Comparison of ENCODE assay signal across 11 mouse cellular contexts in the genomic region with DNA sequence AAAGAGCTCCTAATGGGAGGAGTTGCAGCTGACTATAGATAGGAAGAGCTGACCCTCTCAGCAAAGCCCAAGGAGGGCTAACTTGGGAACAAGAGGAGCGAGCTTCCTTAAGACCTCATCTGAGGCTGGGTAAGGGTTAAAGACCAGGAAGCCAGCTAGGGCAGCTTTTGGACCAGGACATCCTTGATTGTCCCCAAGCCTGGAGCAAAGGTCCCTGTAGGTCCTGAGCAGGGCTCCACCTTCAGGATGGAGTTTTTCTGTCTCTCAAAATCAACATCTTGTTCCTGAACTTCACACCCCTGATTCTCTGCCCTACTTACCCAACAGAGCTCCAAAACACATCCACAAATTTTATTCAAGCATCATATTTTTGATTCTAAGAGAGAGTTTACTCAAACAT. TPM values are rescaled to one million over a fixed set of nuclear protein-coding genes. Genes with fewer than 3 reads are reported as not detected.
DNase-seq lines count a peak whose midpoint lies in the region; ATAC-seq and TF ChIP-seq lines count a peak whose summit lies in the region.
"Had no signal": no experiment of that assay in that cellular context is flagged by ENCODE, and none has a peak within 500 bp of the region (broad histone marks: within the 10 kb centered on the region; RNA-seq: fewer than 3 reads in every experiment).

No protein-coding gene starts in this region.

- peaks cover 25% of the 10 kb centered on the region; the same call in 1 of the 2 replicates for H3K4me1 ChIP-seq in lung, embryonic 14.5 days (ENCODE audit: insufficient read depth)
- peaks cover 12 to 36% of the 10 kb centered on the region in 2 experiments for H3K4me1 ChIP-seq in heart, embryonic 14.5 days (ENCODE audit: control insufficient read depth in 2 of 2, insufficient read depth in 2 of 2, low read length in 2 of 2)
- peaks cover 44% of the 10 kb centered on the region for H3K4me1 ChIP-seq in neural tube, embryonic 13.5 days (replicated peaks)

- 8% methylated on average over 1 of the region's 1 CpGs for WGBS in lung, embryonic 14.5 days
- 29% methylated on average over 1 of the region's 1 CpGs for WGBS in heart, embryonic 14.5 days
- WGBS in neural tube, embryonic 13.5 days, result 78% methylated on average over 1 of the region's 1 CpGs

- H3K27ac ChIP-seq in lung, embryonic 14.5 days (ENCODE audit: low read depth), result peak overlapping the region; percentile 85
- peak overlapping the region; percentile 88 to 92 for H3K27ac ChIP-seq in heart, embryonic 14.5 days (replicated peaks in 1 of 2; ENCODE audit: control insufficient read depth in 1 of 2, insufficient read depth in 1 of 2, low read depth in 2 of 2, low read length in 2 of 2)
- H3K27ac ChIP-seq in neural tube, embryonic 13.5 days (replicated peaks), result no peak overlapping the region
- H3K27ac ChIP-seq: liver, embryonic 14.5 days had no signal

- H3K9me3 ChIP-seq in lung, embryonic 14.5 days (ENCODE audit: low read depth, low read length), result no peaks in the 10 kb centered on the region
- H3K9me3 ChIP-seq in heart, embryonic 14.5 days (ENCODE audit: control insufficient read depth, low read length), result no peaks in the 10 kb centered on the region
- no peaks in the 10 kb centered on the region for H3K9me3 ChIP-seq in neural tube, embryonic 13.5 days

- TF ChIP-seq CTCF in lung, embryonic 14.5 days (IDR thresholded peaks at IDR 0.05; ENCODE audit: low read depth), result no peak

- intact Hi-C loops in gastrocnemius, postnatal 36 days (cut with DNase I), result no loop called here

- peak overlapping the region; percentile 42; the same call in 1 of the 2 replicates for H3K9ac ChIP-seq in lung, embryonic 14.5 days
- peak overlapping the region; percentile 63 for H3K9ac ChIP-seq in heart, embryonic 14.5 days (ENCODE audit: low read length)
- H3K9ac ChIP-seq in neural tube, embryonic 13.5 days, result no peak overlapping the region
- H3K9ac ChIP-seq: liver, embryonic 14.5 days had no signal

- H3K27me3 ChIP-seq in lung, embryonic 14.5 days (ENCODE audit: insufficient read depth, low read length), result no peaks in the 10 kb centered on the region
- no peaks in the 10 kb centered on the region for H3K27me3 ChIP-seq in heart, embryonic 14.5 days (ENCODE audit: control insufficient read depth, insufficient read depth, low read length)
- H3K27me3 ChIP-seq in neural tube, embryonic 13.5 days, result peaks cover 11% of the 10 kb centered on the region

- peak overlapping the region; percentile 88 for H3K4me2 ChIP-seq in lung, embryonic 14.5 days
- H3K4me2 ChIP-seq in heart, embryonic 14.5 days (ENCODE audit: low read length), result peak overlapping the region; percentile 69
- H3K4me2 ChIP-seq in neural tube, embryonic 13.5 days, result peak overlapping the region; percentile 46

- peaks cover 7% of the 10 kb centered on the region; the same call in 1 of the 2 replicates for H3K36me3 ChIP-seq in lung, embryonic 14.5 days (ENCODE audit: insufficient read depth)
- H3K36me3 ChIP-seq in heart, embryonic 14.5 days (ENCODE audit: control insufficient read depth, insufficient read depth, low read length), result peaks cover 12% of the 10 kb centered on the region
- H3K36me3 ChIP-seq in neural tube, embryonic 13.5 days, result no peaks in the 10 kb centered on the region
- H3K36me3 ChIP-seq: G1E had no signal

- DNase-seq in lung, embryonic 14.5 days, result peak; percentile 56
- no peak for DNase-seq in lung, postnatal 25 days (ENCODE audit: low spot score)
- peak; percentile 57 for DNase-seq in kidney, adult 9 months
- DNase-seq in gastrocnemius, postnatal 36 days, result no peak
- no peak for DNase-seq in cerebellum, adult 9-10 months
- DNase-seq: thymus, postnatal 14 days had no signal

- peak overlapping the region; percentile 38 for H3K4me3 ChIP-seq in lung, embryonic 14.5 days (ENCODE audit: low read depth, low read length)
- peak overlapping the region; percentile 9 to 34; a peak in 3 of 4 replicates for H3K4me3 ChIP-seq in heart, embryonic 14.5 days (ENCODE audit: control insufficient read depth in 1 of 2, insufficient read depth in 1 of 2, low read depth in 1 of 2, low read length in 2 of 2)
- peak overlapping the region; percentile 27; the same call in 1 of the 2 replicates for H3K4me3 ChIP-seq in neural tube, embryonic 13.5 days

- no peak for ATAC-seq in lung, embryonic 14.5 days (ENCODE audit: insufficient read depth)
- no peak for ATAC-seq in heart, embryonic 14.5 days (ENCODE audit: insufficient number of reproducible peaks, insufficient read depth, low FRiP score, low read depth)
- ATAC-seq in neural tube, embryonic 13.5 days (ENCODE audit: low read depth), result no peak
- ATAC-seq in cerebellum, adult (ENCODE audit: insufficient number of reproducible peaks, low FRiP score, low TSS enrichment), result no peak

RNA-seq across cellular contexts. Expression of a gene that starts 3.5 kb away (rescaled TPM):
- 14.2 and 14.8 TPM in 2 replicates for polyA plus RNA-seq in lung, embryonic 14.5 days (2014; fragmentation: Nextera tagmentation; extraction: Ambion mirVana)
- 14.5 and 16.5 TPM in 2 replicates for polyA plus RNA-seq in heart, embryonic 14.5 days (2014; fragmentation: Nextera tagmentation; extraction: Ambion mirVana)
- polyA plus RNA-seq in neural tube, embryonic 13.5 days (2015; fragmentation: Nextera tagmentation; extraction: Ambion mirVana), result 25.5 and 29.1 TPM in 2 replicates
- 10 to 100 TPM; 67.5 to 81.9 TPM for total RNA-seq in gastrocnemius, postnatal 36 days (2021)
- polyA plus RNA-seq: G1E had no signal

Comparison
In these comparisons a context has a peak if more than half of its experiments do, and no peak if none do; other contexts are left out.
1. DNase-seq: peak in lung, embryonic 14.5 days (single experiment) and kidney, adult 9 months (single experiment); none in lung, postnatal 25 days (single experiment), gastrocnemius, postnatal 36 days (0 of 2) and cerebellum, adult 9-10 months (single experiment).
2. Peak in every context shown above with its lines, with median percentiles within 50 percentile points of each other: H3K4me2 ChIP-seq and H3K4me3 ChIP-seq.